Mouse (Mus musculus): ENCODE measurements around the gene Btbd9.
"Not testable (repeated sequence)": the region's sequence is repeated elsewhere in the genome, so short reads cannot be mapped to it uniquely, and the experiment has no call there.

The Btbd9 gene

GRCm38 (mm10) chr17:30515401-30515800 lies 60.9 kb downstream of the Btbd9 start:
- DNase-seq (ENCODE audit: low read depth, low spot score), result no peak

DNA sequence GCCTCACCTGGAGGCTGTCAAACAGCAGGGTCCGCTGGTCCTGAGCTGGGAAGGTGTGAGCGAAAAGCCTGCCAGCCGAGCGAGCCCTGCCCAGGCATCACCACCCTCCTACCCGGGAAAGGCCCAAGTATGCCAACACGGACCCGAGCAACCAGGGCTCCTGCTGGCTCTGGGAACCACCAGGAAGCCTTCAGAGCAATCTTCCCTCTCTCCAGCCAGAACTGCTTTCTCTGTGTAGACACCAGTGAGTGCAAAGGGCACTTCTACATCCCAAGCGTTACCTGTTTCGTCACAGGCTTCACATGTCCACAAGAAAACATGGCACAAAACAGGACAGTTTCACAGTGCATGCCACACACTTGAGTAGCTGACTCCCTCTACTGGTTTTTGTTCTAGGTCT lies 63.3 kb downstream of the Btbd9 start:
- no peak for DNase-seq (ENCODE audit: low read depth, low spot score)

DNA sequence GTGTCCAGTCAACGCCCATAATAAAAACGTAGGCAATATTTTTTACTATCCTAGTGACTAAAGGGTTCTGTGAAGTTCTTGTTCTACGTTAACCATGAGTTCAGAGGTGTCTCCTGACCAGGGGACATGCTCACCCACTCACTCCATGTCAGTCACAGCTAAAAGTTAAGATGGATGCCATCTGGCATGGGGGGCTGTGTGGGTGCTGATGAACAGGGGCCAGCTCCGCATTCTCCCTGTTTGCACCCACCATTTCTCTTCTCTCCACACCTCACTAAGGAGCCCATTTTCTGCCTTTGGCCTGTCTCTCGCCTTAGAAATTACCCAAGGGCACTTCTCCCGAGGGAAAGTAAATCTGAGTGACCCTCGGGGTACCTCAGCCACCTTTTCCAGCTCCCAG lies 63.8 kb downstream of the Btbd9 start:
- DNase-seq (ENCODE audit: low read depth, low spot score), result no peak

GRCm38 (mm10) chr17:30512007-30512406 lies 64.3 kb downstream of the Btbd9 start:
- no peak for DNase-seq (ENCODE audit: low read depth, low spot score)

DNA sequence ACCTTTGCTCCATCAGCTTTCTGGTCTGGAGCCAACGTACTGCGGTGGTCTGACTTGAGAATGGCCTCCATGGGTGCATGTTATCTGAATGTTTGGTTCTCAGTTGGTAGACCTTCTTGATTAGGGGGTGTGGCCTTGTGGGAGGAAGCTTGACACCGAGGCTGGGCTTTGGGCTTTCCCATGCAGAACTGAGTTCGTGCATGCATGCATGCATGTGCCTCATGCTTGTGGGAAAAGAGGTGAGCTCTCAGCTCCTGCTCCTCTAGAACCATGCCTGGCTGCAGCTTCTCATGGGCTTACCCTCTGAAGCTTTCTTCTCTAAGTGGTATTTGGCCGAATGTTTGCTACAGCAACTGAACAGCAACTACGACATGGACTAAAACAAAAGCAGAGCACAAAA lies 64.9 kb downstream of the Btbd9 start:
- DNase-seq (ENCODE audit: low read depth, low spot score), result no peak

DNA sequence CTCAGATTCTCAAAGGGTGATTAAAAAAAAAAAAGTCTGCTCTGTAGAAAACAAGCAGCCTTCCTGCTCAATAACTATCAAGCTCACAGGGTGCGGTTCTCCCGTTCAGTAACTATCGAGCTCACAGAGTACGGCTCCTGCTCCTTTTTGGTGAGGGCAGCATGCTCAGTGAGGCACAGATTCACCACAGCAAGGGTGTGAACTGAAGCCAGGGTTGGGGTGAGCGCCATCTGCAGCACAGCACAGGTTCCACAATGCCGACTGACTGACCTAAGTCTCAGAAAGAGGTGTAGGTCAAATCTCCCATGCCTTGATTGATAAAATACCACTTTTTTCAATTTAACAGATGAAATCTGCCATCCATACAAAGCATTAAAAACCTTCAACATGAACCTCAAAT lies 66.1 kb downstream of the Btbd9 start:
- DNase-seq (ENCODE audit: low read depth, low spot score), result peak; percentile 44

DNA sequence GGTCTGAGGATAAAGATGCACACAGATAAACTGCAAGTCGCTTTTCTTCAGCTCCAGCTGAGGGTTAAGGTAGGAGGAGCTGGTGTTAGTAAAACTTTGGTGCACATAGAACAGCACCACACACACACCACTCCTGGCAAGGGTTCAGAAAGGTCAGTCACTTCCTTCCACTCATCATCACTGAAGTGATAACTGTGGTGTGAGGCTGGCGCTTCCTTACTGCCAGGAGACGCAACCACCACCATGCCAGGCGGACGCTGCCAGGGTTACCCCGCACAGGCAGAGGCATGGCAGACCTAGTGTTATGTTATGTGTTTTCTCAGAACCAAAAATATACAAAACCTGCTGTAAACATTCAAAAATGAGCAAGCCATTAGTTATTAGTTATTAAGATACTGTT lies 66.6 kb downstream of the Btbd9 start:
- DNase-seq (ENCODE audit: low read depth, low spot score), result no peak

DNA sequence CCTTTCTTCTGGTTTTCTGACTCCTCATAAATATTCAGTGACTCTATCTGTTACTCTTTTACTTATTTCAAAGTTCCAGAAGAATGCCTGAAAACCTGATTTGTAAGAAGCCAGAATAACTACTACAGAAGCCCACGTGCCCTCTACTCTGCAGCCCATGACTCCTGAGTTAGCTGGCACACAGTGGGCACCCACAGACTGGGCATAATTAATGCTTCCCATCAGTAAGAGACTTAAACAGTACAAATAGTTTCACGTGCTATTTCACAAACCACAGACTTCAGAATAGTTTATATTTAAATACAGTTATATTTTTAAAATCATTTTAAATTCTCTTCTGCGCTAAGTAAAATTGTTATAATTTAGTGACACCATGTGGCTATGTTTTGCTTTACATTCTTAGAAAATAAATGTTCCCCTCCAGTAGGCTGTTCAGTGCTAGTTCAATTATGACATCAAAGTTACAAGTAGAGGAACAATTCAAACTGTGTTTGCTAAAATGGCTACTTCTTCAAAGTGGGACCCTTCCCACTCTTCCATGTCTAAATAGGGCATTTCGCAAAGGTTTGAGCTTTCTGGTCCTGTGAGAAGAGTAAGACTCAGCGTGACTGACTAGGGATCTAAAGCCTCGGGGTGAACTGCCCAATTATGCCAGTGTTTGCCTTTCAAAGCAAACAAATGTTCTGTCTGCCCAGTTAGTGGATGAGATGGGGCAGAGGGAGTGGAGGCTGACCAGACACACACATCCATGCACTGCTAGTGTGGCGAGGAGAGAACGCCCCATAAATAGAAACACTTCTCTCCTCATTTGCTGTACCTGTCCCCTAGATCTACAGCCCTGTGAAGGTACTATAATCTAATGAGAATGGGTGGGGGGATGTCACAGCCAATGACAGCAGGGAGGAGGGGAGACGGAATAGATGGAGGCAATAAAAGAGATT lies 68.4 kb downstream of the Btbd9 start:
- no peak for DNase-seq (ENCODE audit: low read depth, low spot score)

DNA sequence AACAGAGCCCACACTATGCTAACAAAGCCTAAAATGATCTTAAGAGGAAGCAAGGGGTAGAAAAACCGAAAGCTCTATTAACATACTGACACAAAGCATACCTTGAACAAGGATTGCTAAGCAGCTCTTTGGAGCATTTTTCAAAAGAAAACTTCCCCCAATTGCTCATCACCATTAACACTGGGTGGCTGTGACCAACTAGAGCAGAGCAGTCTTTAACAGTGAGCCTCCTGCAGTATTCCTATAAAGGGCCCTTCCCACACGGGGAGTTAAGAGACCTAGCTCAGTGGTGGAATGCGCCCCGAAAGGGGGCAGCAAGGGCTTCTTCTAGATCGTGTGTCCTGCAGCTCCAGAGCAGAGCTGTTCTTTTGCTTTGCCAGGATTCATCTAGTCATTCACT lies 69.4 kb downstream of the Btbd9 start:
- no peak for DNase-seq (ENCODE audit: low read depth, low spot score)

GRCm38 (mm10) chr17:30499541-30499940 lies 76.7 kb downstream of the Btbd9 start:
- not testable (repeated sequence) for DNase-seq (ENCODE audit: low read depth, low spot score)

GRCm38 (mm10) chr17:30498779-30499178 lies 77.5 kb downstream of the Btbd9 start:
- DNase-seq (ENCODE audit: low read depth, low spot score), result no peak

GRCm38 (mm10) chr17:30498376-30498719 lies 77.9 kb downstream of the Btbd9 start:
- DNase-seq (ENCODE audit: low read depth, low spot score), result no peak

DNA sequence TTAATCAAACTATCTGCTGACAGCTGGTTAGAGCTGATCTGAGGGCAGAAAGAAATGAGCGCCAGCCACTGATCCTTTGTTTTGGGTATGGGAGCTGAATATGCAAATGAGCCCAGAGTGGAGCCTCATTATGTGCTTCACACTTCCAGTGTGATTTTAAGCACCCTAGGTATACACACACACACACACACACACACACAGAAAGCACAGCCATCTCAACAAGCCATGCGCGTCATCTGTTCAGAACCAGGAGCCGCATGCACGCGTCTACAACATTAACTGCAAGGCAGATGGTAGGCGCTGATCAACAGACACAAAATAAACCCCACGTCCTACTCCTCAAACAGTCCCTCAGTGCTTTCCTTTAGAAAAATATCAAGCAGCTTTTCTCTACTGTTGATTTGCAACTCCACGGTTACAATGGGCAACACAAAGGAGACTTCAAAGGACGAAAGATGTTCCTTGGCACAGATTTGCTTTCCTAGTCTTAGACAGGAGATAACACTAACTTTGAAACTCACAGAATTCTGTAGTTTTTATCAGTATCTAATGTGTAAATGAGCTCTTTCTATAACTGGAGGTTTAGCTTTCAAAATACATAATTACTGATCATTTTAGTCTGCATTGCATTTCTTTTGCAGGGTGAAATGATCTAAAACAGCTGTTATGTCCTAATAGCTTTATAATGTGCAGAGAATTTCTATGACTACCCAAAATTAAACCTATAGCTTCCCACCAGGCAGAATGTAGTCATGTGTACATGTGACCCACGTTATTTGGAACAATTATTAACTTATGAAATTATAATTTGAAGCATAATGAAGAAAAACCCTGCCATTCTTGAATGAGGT lies 78.5 kb downstream of the Btbd9 start:
- DNase-seq (ENCODE audit: low read depth, low spot score), result no peak

GRCm38 (mm10) chr17:30495567-30495966 lies 80.7 kb downstream of the Btbd9 start:
- no peak for DNase-seq (ENCODE audit: low read depth, low spot score)

GRCm38 (mm10) chr17:30495154-30495553 lies 81.1 kb downstream of the Btbd9 start:
- no peak for DNase-seq (ENCODE audit: low read depth, low spot score)

GRCm38 (mm10) chr17:30493481-30493880 lies 82.8 kb downstream of the Btbd9 start:
- no peak for DNase-seq (ENCODE audit: low read depth, low spot score)

DNA sequence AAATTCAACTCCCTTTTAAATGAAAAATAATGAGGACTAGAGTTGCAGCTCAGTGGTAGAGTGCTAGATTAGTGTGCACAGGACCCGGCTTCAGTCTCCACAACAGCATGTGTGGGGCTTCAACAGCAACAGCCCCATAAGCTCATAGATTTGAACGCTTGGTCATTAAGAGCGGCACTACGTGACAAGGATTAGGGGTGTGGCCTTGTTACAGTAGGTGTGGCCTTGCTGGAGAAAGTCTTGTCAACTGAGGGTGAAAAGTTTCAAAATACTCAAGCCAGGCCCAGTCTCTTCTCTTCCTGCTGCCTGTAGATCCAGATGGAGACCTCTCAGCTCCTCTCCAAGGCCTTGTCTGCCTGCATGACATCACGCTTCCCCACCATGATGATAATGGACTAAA lies 84.1 kb downstream of the Btbd9 start:
- no peak for DNase-seq (ENCODE audit: low read depth, low spot score)

- no peak for DNase-seq (ENCODE audit: low read depth, low spot score)
These were observed 84.7 kb downstream of the Btbd9 start for GRCm38 (mm10) chr17:30491601-30492000.

DNA sequence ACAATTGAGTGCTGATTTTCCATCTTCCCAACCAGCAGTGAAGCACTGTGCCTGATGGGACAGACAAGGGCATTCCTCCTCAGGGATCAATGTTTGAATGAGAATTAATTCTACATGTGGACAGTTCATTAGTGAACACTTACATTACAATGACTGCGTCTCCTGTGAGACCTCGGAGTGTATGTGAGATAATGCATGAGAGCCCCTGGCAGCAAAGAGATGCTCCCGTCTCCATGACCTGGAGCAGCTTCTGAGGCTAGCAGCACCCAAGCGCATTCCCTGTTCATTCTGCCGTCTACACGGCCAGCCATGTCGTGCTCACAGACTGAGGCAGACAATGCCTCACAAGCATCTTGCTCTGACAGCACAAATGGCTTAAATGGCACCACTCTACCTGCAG lies 85.7 kb downstream of the Btbd9 start:
- DNase-seq (ENCODE audit: low read depth, low spot score), result peak; percentile 28

DNA sequence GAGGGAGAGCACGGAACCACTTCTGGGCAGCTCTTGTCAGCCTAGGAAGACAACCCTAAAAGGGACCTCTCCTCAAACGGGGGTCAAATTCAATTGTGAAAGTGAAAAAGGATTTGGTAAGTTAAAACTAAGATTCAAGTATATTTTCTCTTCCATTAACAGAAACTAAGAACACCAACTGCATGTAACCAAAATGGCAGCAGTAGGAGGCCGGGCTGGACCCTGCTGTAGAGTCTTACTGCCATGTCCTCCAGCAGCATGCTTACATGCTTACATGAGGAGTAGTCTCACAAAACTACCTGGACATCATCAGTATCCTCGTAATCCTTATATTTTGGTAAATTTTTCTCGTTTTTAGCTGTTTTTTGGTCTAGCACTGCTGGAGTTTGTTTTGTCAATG lies 86.2 kb downstream of the Btbd9 start:
- DNase-seq (ENCODE audit: low read depth, low spot score), result no peak

- peak; percentile 47 for DNase-seq (ENCODE audit: low read depth, low spot score)
These were observed 86.7 kb downstream of the Btbd9 start for GRCm38 (mm10) chr17:30489629-30490028.

GRCm38 (mm10) chr17:30487695-30488094 lies 88.6 kb downstream of the Btbd9 start:
- no peak for DNase-seq (ENCODE audit: low read depth, low spot score)

Data from R1 (cell line).